Mouse (Mus musculus): ENCODE data around the gene Itm2c. TPM values are rescaled to one million over a fixed set of nuclear protein-coding genes. Genes with fewer than 3 reads are reported as not detected.

Itm2c gene
- polyA plus RNA-seq, 1 experiment, result 136 TPM

DNA sequence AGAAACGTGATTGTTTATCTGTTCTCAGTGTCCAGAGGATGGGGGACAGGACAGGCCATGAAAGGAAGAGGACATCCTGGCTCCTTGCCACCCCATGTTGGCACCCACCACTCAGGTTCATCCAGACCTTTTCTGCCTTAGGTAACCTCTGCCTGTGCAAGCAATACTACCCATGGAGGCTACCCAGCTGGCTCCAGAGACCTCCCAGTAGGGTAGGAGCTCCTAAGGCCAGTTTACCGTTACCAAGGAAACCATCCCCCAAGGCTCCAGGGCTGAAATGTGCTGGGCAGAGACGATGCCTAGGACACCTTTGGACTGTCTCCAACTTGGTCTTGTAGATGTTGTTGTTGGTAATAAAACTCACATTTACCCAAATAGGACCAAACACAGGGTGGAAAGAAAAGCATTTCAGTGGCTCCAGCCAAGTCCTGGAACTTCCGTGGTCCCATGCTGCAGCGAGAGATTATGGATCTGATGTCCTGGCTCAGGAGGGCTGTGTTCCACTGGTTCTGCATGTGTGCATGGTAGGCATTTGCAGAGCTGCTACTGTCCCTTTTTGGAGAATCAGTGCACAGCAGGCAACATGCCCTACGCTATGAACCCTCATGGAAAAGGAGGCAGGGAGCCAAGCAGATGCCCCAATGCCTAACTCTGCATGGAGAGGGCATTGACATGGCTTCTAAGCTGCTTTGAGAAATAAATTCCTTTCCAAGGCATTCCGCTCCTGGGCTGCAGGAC is 28.2 kb downstream of the Itm2c start:
- TF ChIP-seq POLR2A (IDR thresholded peaks at IDR 0.05; ENCODE audit: low read depth, low read length) (no peak), CTCF (IDR thresholded peaks at IDR 0.05; ENCODE audit: extremely low read depth, insufficient read depth, insufficient read length, insufficient replicate concordance) (no peak)
- no peaks in the 10 kb centered on the region for H3K4me1 ChIP-seq (ENCODE audit: control insufficient read depth, insufficient read depth, insufficient read length)
- H3K27me3 ChIP-seq (ENCODE audit: control insufficient read depth, insufficient read depth, low read length), result no peaks in the 10 kb centered on the region
- H3K4me3 ChIP-seq (ENCODE audit: extremely low read depth, insufficient read depth, insufficient read length), result no peak overlapping the region
- 87% methylated on average over 7 of the region's 7 CpGs for WGBS
- DNase-seq (ENCODE audit: low read depth in 1 of 2, low spot score in 2 of 2), result no peak
- H3K27ac ChIP-seq (ENCODE audit: insufficient read depth, low read length), result no peak overlapping the region
- no peaks in the 10 kb centered on the region for H3K36me3 ChIP-seq (ENCODE audit: control insufficient read depth, insufficient read depth, low read length)

DNA sequence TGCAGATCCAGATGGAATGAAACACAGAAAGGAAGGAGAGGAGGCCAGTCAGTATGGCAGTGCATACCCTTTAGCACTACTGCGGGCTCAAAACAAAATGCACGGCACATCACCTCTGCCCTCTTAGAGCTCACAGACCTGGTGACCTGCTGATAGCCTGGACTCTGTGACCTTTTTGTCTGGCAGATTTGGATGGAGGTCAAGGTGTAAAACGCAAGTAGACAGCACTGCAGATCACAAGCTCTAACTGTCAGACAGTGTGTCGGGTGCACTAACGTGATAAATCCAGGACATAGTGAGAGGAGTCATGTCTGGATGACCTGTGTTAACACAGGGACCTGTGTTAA is 28.8 kb downstream of the Itm2c start:
- no peaks in the 10 kb centered on the region for H3K36me3 ChIP-seq (ENCODE audit: control insufficient read depth, insufficient read depth, low read length)
- no peak for DNase-seq (ENCODE audit: low read depth in 1 of 2, low spot score in 2 of 2)
- no peak overlapping the region for H3K4me3 ChIP-seq (ENCODE audit: extremely low read depth, insufficient read depth, insufficient read length)
- H3K4me1 ChIP-seq (ENCODE audit: control insufficient read depth, insufficient read depth, insufficient read length), result no peaks in the 10 kb centered on the region
- no peak overlapping the region for H3K27ac ChIP-seq (ENCODE audit: insufficient read depth, low read length)
- TF ChIP-seq POLR2A (IDR thresholded peaks at IDR 0.05; ENCODE audit: low read depth, low read length) (no peak), CTCF (IDR thresholded peaks at IDR 0.05; ENCODE audit: extremely low read depth, insufficient read depth, insufficient read length, insufficient replicate concordance) (no peak)
- WGBS, result 93% methylated on average over 5 of the region's 5 CpGs
- H3K27me3 ChIP-seq (ENCODE audit: control insufficient read depth, insufficient read depth, low read length), result no peaks in the 10 kb centered on the region

DNA sequence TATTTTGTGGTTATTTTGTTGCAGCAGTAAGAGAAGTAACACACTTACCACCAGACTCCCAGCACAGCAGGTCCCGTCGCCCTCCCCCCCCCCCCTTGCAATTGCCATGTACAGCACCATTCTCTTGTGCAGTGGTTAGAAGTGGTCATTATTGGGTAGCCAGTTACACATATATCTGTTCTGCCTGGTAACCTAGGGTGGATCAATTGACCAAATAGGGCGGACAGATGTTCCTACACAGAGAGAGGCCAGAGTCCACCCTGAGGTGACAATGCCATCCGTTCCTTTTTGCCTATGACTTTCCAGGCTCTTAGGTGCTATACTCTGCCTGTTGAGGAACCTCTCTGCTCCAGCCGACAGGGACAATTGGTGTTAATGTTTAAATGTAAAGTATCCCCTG is 31.1 kb downstream of the Itm2c start:
- Histone ChIP-seq H3K27ac (ENCODE audit: insufficient read depth, low read length) (no peak overlapping the region), H3K36me3 (ENCODE audit: control insufficient read depth, insufficient read depth, low read length) (no peaks in the 10 kb centered on the region), H3K4me1 (ENCODE audit: control insufficient read depth, insufficient read depth, insufficient read length) (no peaks in the 10 kb centered on the region), H3K27me3 (ENCODE audit: control insufficient read depth, insufficient read depth, low read length) (no peaks in the 10 kb centered on the region), H3K4me3 (ENCODE audit: extremely low read depth, insufficient read depth, insufficient read length) (no peak overlapping the region)
- WGBS, result 93% methylated on average over 5 of the region's 5 CpGs
- TF ChIP-seq CTCF (IDR thresholded peaks at IDR 0.05; ENCODE audit: extremely low read depth, insufficient read depth, insufficient read length, insufficient replicate concordance) (no peak), POLR2A (IDR thresholded peaks at IDR 0.05; ENCODE audit: low read depth, low read length) (no peak)
- no peak for DNase-seq (ENCODE audit: low read depth in 1 of 2, low spot score in 2 of 2)

DNA sequence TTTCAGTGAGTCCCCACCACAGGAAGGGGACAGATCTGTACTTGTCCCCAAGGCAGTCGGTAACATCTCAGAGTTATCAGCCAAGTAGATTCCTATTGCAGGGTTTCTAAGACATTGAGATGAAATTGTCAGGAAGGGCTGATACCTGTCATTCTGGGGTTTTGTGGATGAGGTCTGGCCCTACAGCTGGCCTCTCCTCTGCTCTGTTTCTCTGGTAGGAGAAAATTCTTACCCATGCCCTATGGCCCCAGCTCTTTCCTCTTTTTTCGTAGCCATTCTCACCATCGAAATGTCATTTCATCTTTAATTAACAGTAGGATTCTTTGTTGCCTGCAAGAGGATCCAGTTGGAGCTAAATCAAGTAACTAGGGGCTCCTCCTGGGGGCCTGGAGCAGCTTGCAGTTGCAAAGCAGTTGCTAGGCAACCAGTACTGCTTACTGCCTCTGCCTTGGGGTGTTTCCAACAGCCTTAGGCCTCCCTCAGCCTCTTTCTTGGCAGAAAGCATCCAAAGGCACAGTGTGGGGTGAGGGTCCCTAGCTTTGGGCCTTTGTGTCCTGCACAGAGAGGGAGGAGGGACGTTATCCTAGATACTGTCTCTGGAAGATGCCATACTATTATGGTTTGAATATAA is 34.1 kb downstream of the Itm2c start, which contains the start of gene 4933407L21Rik:
Gene 4933407L21Rik, plus strand, starts transcription at position 427 of the 631 bp plus-strand sequence.
- WGBS, result 68% methylated on average over 4 of the region's 4 CpGs
- no peak for DNase-seq (ENCODE audit: low read depth in 1 of 2, low spot score in 2 of 2)
- no peak within 1 kb of the TSS for H3K27ac ChIP-seq (ENCODE audit: insufficient read depth, low read length)
- no peak within 1 kb of the TSS for H3K4me3 ChIP-seq (ENCODE audit: extremely low read depth, insufficient read depth, insufficient read length)
- TF ChIP-seq POLR2A (IDR thresholded peaks at IDR 0.05; ENCODE audit: low read depth, low read length), result no peak
- TF ChIP-seq CTCF (IDR thresholded peaks at IDR 0.05; ENCODE audit: extremely low read depth, insufficient read depth, insufficient read length, insufficient replicate concordance), result no peak
- no peaks in the 10 kb centered on the region for H3K27me3 ChIP-seq (ENCODE audit: control insufficient read depth, insufficient read depth, low read length)
- H3K36me3 ChIP-seq (ENCODE audit: control insufficient read depth, insufficient read depth, low read length), result no peaks in the 10 kb centered on the region
- no peaks in the 10 kb centered on the region for H3K4me1 ChIP-seq (ENCODE audit: control insufficient read depth, insufficient read depth, insufficient read length)

DNA sequence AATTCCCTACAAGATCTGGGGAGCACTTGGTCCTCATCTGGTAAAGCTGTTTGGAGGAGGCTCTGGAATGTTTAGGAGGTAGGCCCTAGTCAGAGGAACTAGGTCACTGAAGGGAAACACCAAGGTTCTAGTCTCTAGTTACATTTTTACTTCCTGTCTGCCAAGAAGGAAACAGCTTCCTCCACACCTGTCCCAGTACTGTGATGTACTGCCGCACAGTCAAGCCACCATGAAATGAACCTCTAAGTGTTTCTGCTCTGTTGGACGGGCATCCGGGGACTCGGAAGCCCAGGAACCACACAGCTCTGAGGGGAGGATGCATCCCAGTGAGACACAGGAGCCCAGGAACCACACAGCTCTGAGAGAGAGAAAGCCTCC is 34.6 kb downstream of the Itm2c start:
- DNase-seq (ENCODE audit: low read depth in 1 of 2, low spot score in 2 of 2), result no peak
- Histone ChIP-seq H3K27me3 (ENCODE audit: control insufficient read depth, insufficient read depth, low read length) (no peaks in the 10 kb centered on the region), H3K36me3 (ENCODE audit: control insufficient read depth, insufficient read depth, low read length) (no peaks in the 10 kb centered on the region), H3K4me1 (ENCODE audit: control insufficient read depth, insufficient read depth, insufficient read length) (no peaks in the 10 kb centered on the region), H3K27ac (ENCODE audit: insufficient read depth, low read length) (no peak overlapping the region), H3K4me3 (ENCODE audit: extremely low read depth, insufficient read depth, insufficient read length) (no peak overlapping the region)
- TF ChIP-seq POLR2A (IDR thresholded peaks at IDR 0.05; ENCODE audit: low read depth, low read length), result no peak
- TF ChIP-seq CTCF (IDR thresholded peaks at IDR 0.05; ENCODE audit: extremely low read depth, insufficient read depth, insufficient read length, insufficient replicate concordance), result no peak
- WGBS, result 40% methylated on average over 4 of the region's 4 CpGs

DNA sequence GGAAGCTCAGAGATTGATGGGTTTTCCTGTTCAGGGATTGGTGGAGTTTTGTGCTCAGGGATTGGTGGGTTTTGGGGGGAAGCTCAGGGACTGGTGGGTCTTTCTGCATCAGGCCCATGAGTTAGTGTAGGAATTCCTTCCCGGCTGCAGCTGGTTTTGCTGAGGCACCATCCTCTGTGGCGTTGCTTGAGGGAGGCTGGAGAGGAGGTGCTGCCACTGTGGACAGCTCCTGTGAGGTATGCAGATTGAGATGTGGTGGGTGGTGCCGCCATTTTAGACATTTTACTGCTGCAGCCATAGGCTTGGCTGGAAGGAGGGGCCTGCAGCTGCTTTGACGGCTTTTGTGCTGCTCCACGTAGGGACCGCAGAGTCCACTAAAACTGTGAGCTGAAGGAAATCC is 35.3 kb downstream of the Itm2c start:
- H3K27me3 ChIP-seq (ENCODE audit: control insufficient read depth, insufficient read depth, low read length), result no peaks in the 10 kb centered on the region
- H3K4me1 ChIP-seq (ENCODE audit: control insufficient read depth, insufficient read depth, insufficient read length), result no peaks in the 10 kb centered on the region
- H3K36me3 ChIP-seq (ENCODE audit: control insufficient read depth, insufficient read depth, low read length), result no peaks in the 10 kb centered on the region
- H3K27ac ChIP-seq (ENCODE audit: insufficient read depth, low read length), result no peak overlapping the region
- no peak overlapping the region for H3K4me3 ChIP-seq (ENCODE audit: extremely low read depth, insufficient read depth, insufficient read length)
- no peak for TF ChIP-seq CTCF (IDR thresholded peaks at IDR 0.05; ENCODE audit: extremely low read depth, insufficient read depth, insufficient read length, insufficient replicate concordance)
- TF ChIP-seq POLR2A (IDR thresholded peaks at IDR 0.05; ENCODE audit: low read depth, low read length), result no peak
- no peak for DNase-seq (ENCODE audit: low read depth in 1 of 2, low spot score in 2 of 2)
- WGBS, result 87% methylated on average over 6 of the region's 6 CpGs

DNA sequence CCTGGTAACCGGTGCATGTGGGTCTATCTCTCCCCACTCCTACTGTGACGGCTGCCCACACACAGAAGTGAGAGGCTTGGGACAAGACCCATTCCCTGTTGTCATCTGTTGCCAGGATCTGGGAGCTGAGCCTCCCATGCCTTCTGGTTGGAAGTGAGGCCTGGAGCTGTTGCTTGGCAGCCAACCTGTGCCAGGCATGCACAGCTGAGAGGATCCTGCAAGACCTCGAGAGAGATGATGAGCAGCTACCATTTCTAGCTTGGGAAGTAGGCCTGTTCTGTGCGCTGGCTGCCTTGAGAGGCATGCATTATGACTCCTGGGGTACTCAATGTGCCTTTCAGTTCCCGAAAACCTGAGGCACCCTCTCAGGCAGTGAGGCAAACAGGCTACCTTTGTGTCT is 37.1 kb downstream of the Itm2c start:
- H3K4me1 ChIP-seq (ENCODE audit: control insufficient read depth, insufficient read depth, insufficient read length), result no peaks in the 10 kb centered on the region
- 0 out of 2 replicates have a peak, but pooled peaks cover 1% of the 10 kb centered on the region for H3K27me3 ChIP-seq (ENCODE audit: control insufficient read depth, insufficient read depth, low read length)
- no peak for DNase-seq (ENCODE audit: low read depth in 1 of 2, low spot score in 2 of 2)
- no peak overlapping the region for H3K27ac ChIP-seq (ENCODE audit: insufficient read depth, low read length)
- TF ChIP-seq CTCF (IDR thresholded peaks at IDR 0.05; ENCODE audit: extremely low read depth, insufficient read depth, insufficient read length, insufficient replicate concordance) (no peak), POLR2A (IDR thresholded peaks at IDR 0.05; ENCODE audit: low read depth, low read length) (no peak)
- 88% methylated on average over 5 of the region's 5 CpGs for WGBS
- no peak overlapping the region for H3K4me3 ChIP-seq (ENCODE audit: extremely low read depth, insufficient read depth, insufficient read length)
- no peaks in the 10 kb centered on the region for H3K36me3 ChIP-seq (ENCODE audit: control insufficient read depth, insufficient read depth, low read length)

All from spleen, adult 2 months (tissue).